16 mouse cellular contexts compared by ENCODE assay signal in the genomic region with DNA sequence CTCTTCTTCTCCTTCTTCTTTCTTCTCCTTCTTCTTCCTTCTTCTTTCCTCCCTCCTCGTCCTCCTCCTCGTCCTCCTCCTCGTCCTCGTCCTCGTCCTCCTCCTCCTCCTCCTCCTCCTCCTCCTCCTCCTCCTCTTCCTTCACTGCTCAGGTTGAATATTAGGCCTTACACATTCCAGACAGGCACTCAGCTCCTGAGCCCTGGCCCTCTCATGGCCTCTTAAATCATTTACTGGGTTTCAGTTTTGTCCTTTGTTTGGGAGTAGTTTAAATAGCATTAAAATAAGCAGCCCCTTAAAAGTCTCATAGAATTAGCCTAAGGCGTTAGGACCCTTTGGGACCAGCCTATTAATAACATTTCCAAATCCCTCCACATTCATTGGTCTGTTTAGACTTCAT. TPM values are rescaled to one million over a fixed set of nuclear protein-coding genes. Genes with fewer than 3 reads are reported as not detected.
"Had no signal": no experiment of that assay in that cellular context is flagged by ENCODE, and none has a peak within 500 bp of the region (broad histone marks: within the 10 kb centered on the region; RNA-seq: fewer than 3 reads in every experiment).

No protein-coding gene starts in this region.

- H3K27me3 ChIP-seq: lung, embryonic 15.5 days; megakaryocyte, embryonic 14.5 days; midbrain, embryonic 15.5 days; neural tube, embryonic 12.5 days; stomach, embryonic 15.5 days had no signal

- H3K36me3 ChIP-seq: lung, embryonic 15.5 days; midbrain, embryonic 13.5 days; midbrain, embryonic 15.5 days; neural tube, embryonic 12.5 days; stomach, embryonic 15.5 days had no signal

- H3K9me3 ChIP-seq: lung, embryonic 15.5 days; midbrain, embryonic 13.5 days; midbrain, embryonic 15.5 days; neural tube, embryonic 12.5 days; stomach, embryonic 15.5 days had no signal

- H3K4me3 ChIP-seq: lung, embryonic 15.5 days; midbrain, embryonic 13.5 days; midbrain, embryonic 15.5 days; neural tube, embryonic 12.5 days; stomach, embryonic 15.5 days had no signal

- H3K27ac ChIP-seq: lung, embryonic 15.5 days; macrophage; midbrain, embryonic 13.5 days; midbrain, embryonic 15.5 days; neural tube, embryonic 12.5 days; stomach, embryonic 15.5 days; stomach, postnatal 0 days had no signal

- DNase-seq: lung, adult 2 months; lung, postnatal 14 days; lung, postnatal 36 days; right cerebral cortex, postnatal 14 days; thymus, adult 2 months; thymus, postnatal 25 days; thymus, postnatal 4 days had no signal

RNA-seq across cellular contexts. Expression of a gene that starts 57.3 kb away (rescaled TPM):
- total RNA-seq: neutrophil, adult 5-6 weeks had no signal
